ENCODE assay signal across 8 mouse cellular contexts in genomic region chr9:72467551-72468407, GRCm38 (mm10). TPM values are rescaled to one million over a fixed set of nuclear protein-coding genes. Genes with fewer than 3 reads are reported as not detected.
DNase-seq lines count a peak whose midpoint lies in the region; ATAC-seq and TF ChIP-seq lines count a peak whose summit lies in the region.

No protein-coding gene starts in this region.

- H3K4me2 ChIP-seq in intestine, postnatal 0 days (replicated peaks; ENCODE audit: low read depth) = no peak overlapping the region
- H3K4me2 ChIP-seq in intestine, embryonic 15.5 days (replicated peaks) = no peak overlapping the region

- peak; percentile 63 for DNase-seq in ES-CJ7 (ENCODE audit: low read depth, low spot score)
- DNase-seq in c-Kit-positive CD71-negative TER-119-negative erythroid progenitor cells, embryonic 14.5 days (ENCODE audit: low read depth) = peak; percentile 44
- DNase-seq in lung, adult 2 months = no peak
- DNase-seq in thymus, adult 2 months = peak; percentile 68
- DNase-seq in urinary bladder, postnatal 36 days (ENCODE audit: low spot score in 2 of 2) = no peak
- no peak for DNase-seq in layer of hippocampus, adult 9-11 months

- H3K9ac ChIP-seq in intestine, postnatal 0 days (ENCODE audit: low read depth, low read length) = no peak overlapping the region
- H3K9ac ChIP-seq in intestine, embryonic 15.5 days = no peak overlapping the region

- no peak overlapping the region for H3K27ac ChIP-seq in intestine, postnatal 0 days (ENCODE audit: low read depth, low read length)
- H3K27ac ChIP-seq in intestine, embryonic 15.5 days = no peak overlapping the region
- no peak overlapping the region for H3K27ac ChIP-seq in thymus, adult 2 months (ENCODE audit: control insufficient read depth, insufficient read depth, low read length)

- peak; percentile 83 for TF ChIP-seq CTCF in intestine, postnatal 0 days (IDR thresholded peaks at IDR 0.05; ENCODE audit: low read depth)
- peak; percentile 87 for TF ChIP-seq CTCF in lung, adult 2 months (IDR thresholded peaks at IDR 0.05; ENCODE audit: insufficient read depth, low read length)
- no peak for TF ChIP-seq CTCF in thymus, adult 2 months (IDR thresholded peaks at IDR 0.05; ENCODE audit: borderline replicate concordance, control insufficient read depth, extremely low read depth, insufficient read depth, low read length, poor library complexity)

- no peak for TF ChIP-seq POLR2A in lung, adult 2 months (IDR thresholded peaks at IDR 0.05; ENCODE audit: borderline replicate concordance, extremely low read depth, low read depth, low read length)
- TF ChIP-seq POLR2A in thymus, adult 2 months (IDR thresholded peaks at IDR 0.05; ENCODE audit: control insufficient read depth, extremely low read depth, insufficient read depth, low read length, poor library complexity) = no peak

- H3K27me3 ChIP-seq in intestine, postnatal 0 days (replicated peaks; ENCODE audit: control insufficient read depth, insufficient read depth, low read length) = no peaks in the 10 kb centered on the region
- H3K27me3 ChIP-seq in intestine, embryonic 15.5 days (replicated peaks) = no peaks in the 10 kb centered on the region
- no peaks in the 10 kb centered on the region for H3K27me3 ChIP-seq in thymus, adult 2 months (ENCODE audit: control insufficient read depth, insufficient read depth, low read length)

- H3K36me3 ChIP-seq in intestine, postnatal 0 days (ENCODE audit: control insufficient read depth, insufficient read depth) = no peaks in the 10 kb centered on the region
- H3K36me3 ChIP-seq in intestine, embryonic 15.5 days = no peaks in the 10 kb centered on the region
- no peaks in the 10 kb centered on the region for H3K36me3 ChIP-seq in thymus, adult 2 months (ENCODE audit: control insufficient read depth, insufficient read depth, low read length)

- no peak overlapping the region for H3K4me3 ChIP-seq in intestine, postnatal 0 days (ENCODE audit: low read depth, low read length)
- H3K4me3 ChIP-seq in intestine, embryonic 15.5 days (replicated peaks) = no peak overlapping the region
- no peak overlapping the region for H3K4me3 ChIP-seq in lung, adult 2 months (replicated peaks; ENCODE audit: extremely low read depth, low read depth, low read length)
- H3K4me3 ChIP-seq in thymus, adult 2 months (ENCODE audit: control insufficient read depth, insufficient read depth, low read length) = no peak overlapping the region

- no peak for ATAC-seq in intestine, postnatal 0 days
- no peak for ATAC-seq in intestine, embryonic 15.5 days

- H3K9me3 ChIP-seq in intestine, postnatal 0 days (ENCODE audit: control insufficient read depth) = no peaks in the 10 kb centered on the region
- H3K9me3 ChIP-seq in intestine, embryonic 15.5 days = no peaks in the 10 kb centered on the region

- no peaks in the 10 kb centered on the region for H3K4me1 ChIP-seq in intestine, postnatal 0 days (replicated peaks; ENCODE audit: control insufficient read depth, insufficient read depth, low read length)
- no peaks in the 10 kb centered on the region for H3K4me1 ChIP-seq in intestine, embryonic 15.5 days (replicated peaks)
- peaks cover 4% of the 10 kb centered on the region; the same call in 1 of the 2 replicates for H3K4me1 ChIP-seq in lung, adult 2 months (ENCODE audit: control insufficient read depth, insufficient read depth, low read length)
- peaks cover 14% of the 10 kb centered on the region for H3K4me1 ChIP-seq in thymus, adult 2 months (replicated peaks; ENCODE audit: control insufficient read depth, insufficient read depth, low read length)

- 62% methylated on average over 11 of the region's 11 CpGs for WGBS in intestine, postnatal 0 days
- WGBS in intestine, embryonic 15.5 days = 66% methylated on average over 11 of the region's 11 CpGs
- 53% methylated on average over 11 of the region's 11 CpGs for WGBS in lung, adult 2 months
- WGBS in thymus, adult 2 months = 45% methylated on average over 11 of the region's 11 CpGs

RNA-seq across cellular contexts. Expression of gene Tex9, which starts 24.2 kb away (rescaled TPM):
- 7.7 and 10.7 TPM in 2 replicates for polyA plus RNA-seq in intestine, postnatal 0 days (2015; fragmentation: Nextera tagmentation; extraction: Ambion mirVana)
- polyA plus RNA-seq in intestine, embryonic 15.5 days (2015; fragmentation: Nextera tagmentation; extraction: Ambion mirVana) = 20.6 and 21.1 TPM in 2 replicates
- polyA plus RNA-seq in lung, adult 2 months (2012; rRNA removed) = 1.3 and 3.8 TPM in 2 replicates
- polyA plus RNA-seq in thymus, adult 2 months (2012; rRNA removed) = 5.1 and 6.0 TPM in 2 replicates

RNA-seq across cellular contexts. Expression of gene Mns1, which starts 30.0 kb away (rescaled TPM):
- 4.0 and 4.2 TPM in 2 replicates for polyA plus RNA-seq in intestine, postnatal 0 days (2015; fragmentation: Nextera tagmentation; extraction: Ambion mirVana)
- 16.9 and 17.4 TPM in 2 replicates for polyA plus RNA-seq in intestine, embryonic 15.5 days (2015; fragmentation: Nextera tagmentation; extraction: Ambion mirVana)
- polyA plus RNA-seq in lung, adult 2 months (2012; rRNA removed) = 0.85 and 1.3 TPM in 2 replicates
- polyA plus RNA-seq in thymus, adult 2 months (2012; rRNA removed) = 7.4 and 8.1 TPM in 2 replicates

Comparison
In these comparisons a context has a peak if more than half of its experiments do, and no peak if none do; other contexts are left out.
1. DNase-seq: peak in ES-CJ7 (single experiment), c-Kit-positive CD71-negative TER-119-negative erythroid progenitor cells, embryonic 14.5 days (single experiment) and thymus, adult 2 months (single experiment); none in lung, adult 2 months (single experiment), urinary bladder, postnatal 36 days (0 of 2) and layer of hippocampus, adult 9-11 months (single experiment).